Mouse (Mus musculus): ENCODE results near the gene Cog6.

DNA sequence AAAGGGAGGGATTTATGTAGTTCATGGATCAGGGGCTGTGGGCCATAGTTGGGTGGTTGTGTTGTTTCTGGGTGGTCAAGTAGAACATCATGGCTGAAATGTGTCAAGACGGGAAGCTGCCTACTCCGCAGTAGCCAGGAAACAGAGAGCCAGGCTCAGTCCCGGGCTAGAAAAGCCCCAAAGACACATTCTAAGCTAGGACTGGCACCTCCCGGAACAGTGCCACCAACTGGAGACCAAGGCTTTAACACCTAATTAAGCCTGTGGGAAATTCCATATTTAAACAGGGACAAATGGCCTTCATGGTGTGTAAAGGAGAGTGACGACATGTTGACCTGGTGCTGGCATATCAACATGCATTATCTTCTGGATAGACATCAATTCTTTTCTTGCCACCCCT is 50.0 kb downstream of the Cog6 start:
- TF ChIP-seq CTCF (IDR thresholded peaks at IDR 0.05; ENCODE audit: borderline replicate concordance, extremely low read depth, insufficient read depth, insufficient read length), result no peak
- TF ChIP-seq POLR2A (IDR thresholded peaks at IDR 0.05; ENCODE audit: borderline replicate concordance, extremely low read depth, insufficient read depth, insufficient read length, poor library complexity, severe bottlenecking), result no peak
